Mouse (Mus musculus) thymus, postnatal 4 days (tissue): ENCODE data around the gene Iqcd.
A peak's percentile ranks its signal among the peaks of the same experiment; 100 is the strongest.

ENCODE experiments used
- DNase-seq: peaks from one replicate; pipeline ENCODE4 v3.0.0; 2021

Gene Iqcd

DNA sequence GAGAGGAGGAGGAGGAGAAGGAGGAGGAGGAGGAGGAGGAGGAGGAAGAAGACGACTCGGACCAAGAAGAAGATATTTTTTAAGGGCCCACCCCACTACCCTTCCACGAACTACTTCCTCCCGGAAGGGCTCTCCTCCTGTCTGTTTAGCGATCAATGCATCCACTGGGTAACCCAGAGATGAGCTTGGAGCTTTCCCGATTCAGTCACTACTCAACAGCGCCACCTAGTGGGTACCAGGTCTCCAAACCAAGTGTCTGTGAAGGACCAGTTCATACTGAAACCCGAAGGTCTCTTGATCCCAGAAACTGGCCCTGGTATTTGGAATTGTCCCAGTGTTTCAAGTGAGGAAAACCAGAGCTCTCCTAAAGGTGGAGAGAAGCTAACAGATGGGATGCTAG, 16.9 kb downstream of the Iqcd start:
- DNase-seq = peak; percentile 93

DNA sequence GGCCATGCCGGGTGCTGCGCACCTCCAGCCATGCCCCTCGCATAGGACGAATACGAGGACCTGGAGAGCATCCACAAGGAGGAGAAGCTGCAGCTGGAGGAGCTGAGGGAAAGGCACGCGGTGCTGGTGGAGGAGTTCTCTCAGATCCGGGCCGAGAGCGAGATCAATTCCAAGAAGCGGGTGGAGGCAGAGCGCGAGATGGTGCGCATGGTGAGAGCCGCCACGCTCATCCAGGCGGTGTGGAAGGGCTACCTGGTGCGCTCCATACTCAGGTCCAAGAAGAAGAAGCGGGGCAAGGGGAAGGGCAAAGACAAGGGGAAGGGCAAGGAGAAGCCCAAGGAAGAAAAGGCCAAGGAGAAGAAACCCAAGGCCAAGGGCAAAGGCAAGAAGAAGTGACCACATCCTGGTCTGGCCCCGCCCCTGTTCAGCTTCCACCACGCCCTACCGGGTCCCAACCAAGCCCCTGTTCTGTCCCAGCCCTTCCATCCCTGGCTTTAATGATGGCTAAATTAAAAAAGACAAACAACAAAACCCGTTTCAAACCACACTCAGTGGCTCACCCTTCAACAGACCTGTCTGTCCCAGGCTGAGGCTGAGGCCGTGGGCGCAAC, 17.9 kb downstream of the Iqcd start:
- DNase-seq = no peak

DNA sequence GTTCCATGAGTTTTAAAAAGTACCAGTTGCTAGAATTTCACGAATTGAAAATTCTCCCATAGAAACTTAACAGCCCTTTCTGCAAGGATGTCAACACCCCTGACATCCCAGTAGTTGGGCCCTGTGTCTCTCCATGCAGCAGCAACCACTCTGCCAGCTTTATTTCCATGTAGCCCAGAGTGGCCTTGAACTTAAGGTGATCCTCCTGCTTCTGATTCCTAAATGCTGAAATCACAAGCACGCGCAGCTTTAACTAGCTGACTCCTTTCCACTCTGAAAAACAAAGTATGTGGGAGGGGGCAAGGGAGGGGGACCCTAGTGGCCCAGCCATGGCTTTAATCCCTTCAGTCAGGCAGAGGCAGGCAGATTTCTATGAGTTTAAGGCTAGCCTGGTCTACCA, 18.5 kb downstream of the Iqcd start:
- DNase-seq = no peak

DNA sequence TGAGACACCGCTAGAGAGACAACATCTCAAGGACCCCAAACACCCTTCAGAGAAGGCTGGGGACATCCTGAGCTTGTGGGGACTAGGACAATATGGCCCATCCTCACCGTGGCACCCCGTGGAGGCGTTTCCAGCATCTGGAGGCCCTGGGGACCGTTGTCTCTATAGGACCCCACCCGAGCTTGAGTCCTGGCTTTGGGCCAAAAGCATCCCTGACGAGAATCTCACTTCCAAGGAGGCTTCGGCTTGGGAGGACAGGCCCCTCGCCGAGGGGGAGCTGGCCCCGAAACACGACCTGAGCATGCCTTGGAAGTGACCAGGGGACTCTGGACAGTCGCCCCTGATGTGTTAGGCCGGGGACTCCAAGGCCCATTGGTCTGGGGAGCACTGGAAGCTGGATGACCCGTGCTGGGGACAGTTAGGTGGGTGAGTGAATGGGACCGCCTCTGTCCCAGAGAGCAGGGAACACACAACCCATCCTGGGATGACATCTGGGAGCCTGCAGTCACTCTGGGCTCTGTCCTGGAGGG, 20.5 kb downstream of the Iqcd start:
- no peak for DNase-seq

DNA sequence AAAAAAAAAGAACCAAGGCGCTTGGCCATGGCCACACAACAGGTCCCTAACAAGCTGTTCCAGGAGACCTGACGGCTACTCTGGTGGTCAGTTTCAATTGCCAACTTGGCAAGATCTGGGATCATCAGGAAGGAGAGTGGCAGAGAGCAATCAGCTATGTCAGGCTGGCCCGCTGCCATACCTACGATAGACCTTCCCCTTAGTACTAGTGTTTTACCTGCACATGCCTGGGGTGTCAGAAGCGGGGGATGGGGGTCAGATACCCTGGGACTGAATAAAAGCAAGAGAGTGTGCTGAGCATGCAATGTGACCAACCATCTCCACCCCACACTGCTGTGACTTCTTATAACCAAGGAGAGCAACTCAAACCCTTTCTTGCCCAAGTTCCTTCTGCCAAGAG, 22.1 kb downstream of the Iqcd start:
- DNase-seq = no peak

DNA sequence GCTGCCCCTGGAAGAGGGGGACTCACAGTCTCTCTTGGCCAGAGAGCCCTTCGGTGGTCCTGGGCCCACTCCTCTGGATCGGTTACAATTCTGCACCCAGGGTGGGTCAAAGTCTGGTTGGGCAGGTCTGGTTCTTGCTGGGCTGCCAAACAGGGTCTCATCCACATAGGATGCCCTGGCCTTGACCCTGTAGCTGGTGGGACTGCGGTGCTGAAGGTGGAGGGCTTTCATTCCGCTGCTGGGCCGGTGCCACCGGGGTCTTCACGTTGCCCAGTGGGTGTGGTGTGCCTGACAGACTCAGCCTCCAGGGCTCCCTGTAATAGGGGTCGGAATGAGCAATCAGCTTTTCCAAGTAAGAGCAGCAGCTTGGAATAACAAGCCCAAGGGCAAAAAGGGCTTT, 22.6 kb downstream of the Iqcd start:
- DNase-seq = peak; percentile 33

DNA sequence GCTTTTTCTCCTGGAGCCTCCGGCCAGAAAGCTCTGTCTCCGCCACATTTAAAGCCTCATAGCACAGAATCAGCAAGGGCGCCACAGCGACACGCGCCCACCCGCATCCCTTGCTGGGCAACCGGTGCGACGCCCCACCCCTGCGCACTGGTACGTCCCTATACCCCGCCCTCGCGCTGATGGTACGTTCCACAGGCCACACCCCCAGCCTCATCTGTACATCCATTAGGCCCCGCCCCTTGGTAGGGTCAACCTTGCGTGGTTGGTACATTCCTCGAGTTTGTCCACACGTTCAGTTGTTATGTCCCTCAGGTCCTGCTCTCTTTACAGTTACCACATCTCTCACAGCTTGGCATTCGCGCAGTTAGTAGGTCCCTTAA, 23.6 kb downstream of the Iqcd start, which contains the start of the genes Rita1 and Ddx54:
Gene Rita1, minus strand, starts transcription at position 148 of the 380 bp plus-strand sequence.
Gene Ddx54, plus strand, starts transcription at position 298 of the 380 bp plus-strand sequence.
- DNase-seq = peak; percentile 99

DNA sequence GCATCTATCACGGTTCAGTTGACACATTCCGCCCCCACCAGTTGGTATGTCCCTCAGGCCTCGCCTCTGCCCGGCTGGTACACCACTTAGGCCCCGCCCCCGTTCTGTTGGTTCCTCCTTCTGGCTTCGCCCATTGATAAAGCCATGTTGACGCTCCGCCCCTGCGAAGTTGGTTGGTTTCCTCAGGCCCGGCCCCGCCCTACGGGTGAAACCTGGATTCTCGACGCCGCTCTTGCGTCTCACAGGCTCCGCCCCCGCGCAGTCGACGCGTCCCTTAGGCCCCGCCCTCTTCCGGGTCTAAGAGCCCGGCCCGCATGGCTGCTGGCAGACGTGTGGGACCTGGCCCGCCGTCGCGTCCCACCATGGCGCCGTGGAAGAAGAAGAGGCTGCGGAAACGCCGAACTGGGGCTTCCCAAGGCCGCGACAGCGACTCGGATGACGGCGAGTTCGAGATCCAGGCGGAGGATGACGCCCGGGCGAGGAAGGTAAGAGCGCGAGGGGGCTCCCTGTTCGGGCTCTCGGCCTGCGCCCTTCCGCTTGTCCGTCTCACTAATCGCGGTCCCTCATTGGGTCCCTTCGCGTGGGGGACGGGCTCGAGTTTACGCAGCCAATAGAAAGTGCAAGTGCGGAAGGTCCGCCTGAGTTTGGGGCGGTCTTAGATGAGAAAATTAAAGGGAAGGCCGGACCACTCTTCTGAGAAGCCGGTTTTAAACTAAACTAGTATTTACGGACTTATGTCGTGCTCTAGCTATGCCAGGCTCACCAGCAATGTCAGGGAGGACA, 24.2 kb downstream of the Iqcd start:
- peak; percentile 100 for DNase-seq

DNA sequence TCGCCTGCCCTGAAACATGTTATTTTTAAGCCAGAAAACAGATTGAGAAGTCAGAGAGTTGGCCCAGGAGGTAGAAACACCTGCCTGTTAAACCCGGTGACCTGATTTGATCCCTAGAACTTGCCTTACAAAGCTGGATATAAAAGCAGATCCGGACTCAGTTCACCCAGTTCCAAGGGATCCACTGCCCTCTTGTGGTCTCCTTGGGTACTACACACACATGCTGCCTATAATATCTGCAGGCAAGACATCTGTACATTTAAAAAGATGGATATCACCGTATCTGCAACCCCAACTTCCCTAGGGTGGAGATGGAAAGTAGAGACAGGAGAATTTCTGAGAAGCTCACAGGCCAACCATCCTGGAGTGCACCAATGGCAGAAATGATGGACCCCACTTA, 27.1 kb downstream of the Iqcd start:
- peak; percentile 75 for DNase-seq

DNA sequence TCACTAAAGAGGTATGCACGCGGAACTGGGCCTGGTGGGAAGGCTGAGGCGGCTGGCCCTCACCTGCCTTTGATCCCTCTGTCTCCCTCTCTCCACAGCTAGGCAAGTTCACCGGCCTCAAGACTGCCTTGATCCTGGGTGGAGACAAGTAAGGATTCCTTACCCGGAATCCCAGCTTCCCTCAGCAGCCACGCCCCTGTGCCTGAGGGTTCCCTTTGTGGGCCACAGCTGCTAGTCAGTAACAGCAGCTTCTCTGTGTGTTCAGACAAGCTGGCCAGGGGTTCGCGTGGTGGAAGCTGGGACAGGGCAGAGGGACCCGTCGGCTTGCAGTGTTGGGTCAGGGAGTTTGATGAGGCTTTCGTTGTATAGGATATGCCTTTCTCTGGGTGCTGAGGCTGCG, 30.0 kb downstream of the Iqcd start:
- DNase-seq = peak; percentile 32

DNA sequence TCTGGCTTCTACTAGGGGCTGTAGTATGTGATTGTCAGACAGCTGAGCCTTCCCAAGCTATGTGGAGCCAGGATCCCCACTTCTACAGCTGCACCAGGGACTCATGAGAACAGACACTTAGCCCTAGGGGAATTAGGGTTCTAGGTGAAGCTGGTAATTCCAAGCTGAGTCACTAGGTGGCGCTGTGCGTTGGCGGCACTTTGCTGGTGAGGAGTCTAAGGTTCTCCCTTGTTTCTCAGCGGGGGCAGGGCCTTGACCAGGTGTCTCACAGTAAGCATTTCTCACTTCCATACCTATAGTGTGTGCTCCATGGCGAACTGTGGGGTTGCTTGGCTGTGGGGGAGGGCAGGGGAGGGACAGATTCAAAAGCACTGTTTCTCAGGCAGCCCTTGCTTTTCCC, 30.4 kb downstream of the Iqcd start:
- peak; percentile 95 for DNase-seq

DNA sequence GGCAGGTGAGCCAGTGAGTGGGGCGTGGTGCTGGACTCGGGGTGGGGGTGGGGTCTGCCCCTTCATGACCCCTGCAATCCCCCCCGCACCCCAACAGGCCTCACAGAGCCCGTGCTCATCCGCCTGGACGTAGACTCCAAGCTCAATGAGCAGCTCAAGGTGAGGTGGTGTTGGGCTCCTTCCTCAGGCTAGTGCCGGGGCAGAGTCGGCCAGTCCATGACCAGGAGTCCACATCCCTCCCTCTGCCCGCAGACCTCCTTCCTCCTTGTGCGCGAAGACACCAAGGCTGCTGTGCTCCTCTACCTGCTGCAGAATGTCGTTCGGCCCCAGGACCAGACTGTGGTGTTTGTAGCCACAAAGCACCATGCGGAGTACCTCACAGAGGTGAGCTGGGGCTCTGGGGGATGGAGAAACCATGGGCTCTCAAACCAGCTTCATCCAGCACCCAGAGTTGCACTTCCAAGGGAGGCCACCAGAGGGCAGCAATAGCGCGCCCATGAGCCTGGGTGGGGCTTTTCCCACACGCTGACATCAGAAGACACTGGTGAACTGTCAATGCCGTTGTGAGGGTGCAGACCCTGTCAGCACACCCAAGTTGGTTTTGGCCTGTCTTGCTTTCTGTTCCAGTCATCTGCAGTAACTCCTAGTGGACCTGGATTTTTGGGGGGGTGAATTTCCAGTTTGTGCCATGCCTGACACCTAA, 31.7 kb downstream of the Iqcd start:
- DNase-seq = peak; percentile 96

DNA sequence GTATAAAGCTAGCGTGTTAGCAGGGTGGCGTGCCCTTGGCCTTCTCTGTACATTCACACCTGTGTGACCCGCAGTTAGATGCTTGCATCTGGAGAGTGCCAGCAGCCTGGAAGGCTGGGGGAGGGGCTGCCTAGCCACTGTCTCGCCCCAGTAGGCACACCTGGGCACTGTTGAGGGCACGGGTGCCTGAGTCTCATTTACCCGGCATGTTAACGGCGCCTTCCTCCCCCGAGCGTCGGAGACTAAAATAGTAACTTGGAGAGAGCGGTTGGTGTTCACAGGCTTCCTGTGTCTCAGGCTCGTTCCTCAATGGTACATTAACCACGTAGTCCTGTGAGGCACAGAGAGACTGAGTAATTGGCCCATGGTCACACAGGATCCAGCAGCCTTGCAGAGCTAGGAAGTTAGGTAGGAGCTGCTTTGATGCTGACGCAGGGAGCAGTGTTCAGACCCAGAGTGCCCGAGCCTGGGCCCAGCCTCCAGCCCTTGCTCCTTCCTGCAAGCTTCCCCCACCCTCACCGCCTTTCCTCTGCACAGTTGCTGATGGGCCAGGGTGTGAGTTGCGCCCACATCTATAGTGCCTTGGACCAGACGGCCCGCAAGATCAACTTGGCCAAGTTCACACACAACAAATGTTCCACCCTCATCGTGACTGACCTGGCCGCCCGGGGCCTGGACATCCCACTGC, 32.4 kb downstream of the Iqcd start:
- DNase-seq = peak; percentile 88

DNA sequence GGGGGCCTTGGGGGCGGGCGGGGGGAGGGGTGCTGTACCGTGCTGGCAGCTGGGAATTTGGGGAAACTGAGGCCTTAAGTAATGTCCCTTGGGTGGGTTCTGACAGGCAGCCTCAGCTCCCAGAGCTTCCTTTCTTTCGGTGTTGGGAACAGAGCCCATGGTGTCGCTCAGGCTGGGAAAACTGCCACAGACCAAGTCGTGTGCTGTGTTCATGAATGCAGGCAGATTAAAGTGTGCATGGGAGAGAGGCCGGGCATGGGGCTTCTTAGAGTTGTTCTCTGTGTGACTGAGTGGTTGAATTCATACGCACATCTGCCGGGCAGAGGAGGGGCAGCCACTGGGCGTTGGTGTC, 33.0 kb downstream of the Iqcd start:
- no peak for DNase-seq

DNA sequence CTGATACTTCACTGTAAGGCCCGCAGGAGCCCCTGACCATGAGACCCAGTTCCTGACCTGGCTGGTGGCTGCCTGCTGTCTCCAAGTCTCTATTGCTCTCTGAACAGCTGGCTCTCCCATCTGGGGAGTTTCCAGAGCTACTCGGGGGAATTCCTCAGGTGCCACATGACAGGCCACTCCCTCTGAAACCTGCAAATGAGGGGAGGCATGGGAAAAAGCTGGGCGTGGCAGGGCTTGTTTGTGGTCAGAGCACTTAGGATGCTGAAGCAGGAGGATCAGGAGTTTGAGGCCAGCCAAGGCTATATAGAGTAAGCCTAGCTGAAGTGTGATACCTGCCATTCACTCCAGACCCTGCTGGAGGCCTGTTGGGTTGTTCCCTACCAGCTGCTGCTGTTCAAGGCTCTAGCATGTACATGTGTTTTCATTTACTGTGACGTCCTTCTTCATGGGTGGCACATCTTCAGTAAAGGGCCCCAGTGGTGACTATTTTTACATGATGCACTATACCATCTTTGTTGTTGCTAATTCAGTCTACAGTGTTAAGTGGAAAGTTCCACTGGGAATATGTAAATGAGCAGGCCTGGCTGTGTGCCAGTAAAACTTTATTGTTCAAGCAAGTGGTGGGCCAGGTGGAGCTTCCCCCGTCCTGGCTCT, 33.5 kb downstream of the Iqcd start:
- DNase-seq = peak; percentile 48

DNA sequence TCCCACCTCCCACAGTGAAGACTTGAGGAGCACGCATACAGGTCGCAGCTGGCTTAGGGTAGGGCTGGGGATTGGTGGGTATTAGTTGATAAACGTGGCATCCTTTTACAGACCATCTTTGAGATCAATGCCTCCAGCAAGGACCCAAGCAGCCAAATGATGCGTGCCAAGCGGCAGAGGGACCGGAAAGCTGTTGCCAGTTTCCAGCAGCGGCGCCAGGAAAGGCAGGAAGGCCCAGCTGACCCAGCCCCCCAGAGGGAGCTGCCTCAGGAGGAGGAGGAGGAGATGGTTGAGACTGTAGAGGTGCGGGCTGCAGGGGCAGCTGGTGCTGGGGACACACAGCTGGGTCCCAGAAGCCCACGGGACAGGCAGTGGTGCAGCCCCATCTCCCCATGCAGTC, 35.6 kb downstream of the Iqcd start:
- no peak for DNase-seq

DNA sequence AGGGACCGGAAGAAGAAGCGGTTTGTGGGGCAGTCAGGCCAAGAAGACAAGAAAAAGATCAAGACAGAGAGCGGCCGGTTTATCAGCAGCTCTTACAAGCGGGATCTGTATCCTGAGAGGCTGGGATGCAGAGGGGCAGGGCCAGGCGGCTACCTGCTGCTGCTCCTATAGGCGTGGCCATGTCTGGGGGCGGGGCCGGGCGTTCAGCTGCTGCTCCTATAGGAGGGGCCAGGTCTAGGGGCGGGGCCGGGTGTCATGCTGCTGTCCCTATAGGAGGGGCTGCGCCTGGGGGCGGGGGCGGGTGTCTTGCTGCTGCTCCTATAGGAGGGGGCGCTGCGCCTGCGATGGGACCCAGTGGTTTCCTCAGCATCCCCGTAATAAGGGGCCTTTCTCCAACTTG, 37.6 kb downstream of the Iqcd start:
- DNase-seq = peak; percentile 74

DNA sequence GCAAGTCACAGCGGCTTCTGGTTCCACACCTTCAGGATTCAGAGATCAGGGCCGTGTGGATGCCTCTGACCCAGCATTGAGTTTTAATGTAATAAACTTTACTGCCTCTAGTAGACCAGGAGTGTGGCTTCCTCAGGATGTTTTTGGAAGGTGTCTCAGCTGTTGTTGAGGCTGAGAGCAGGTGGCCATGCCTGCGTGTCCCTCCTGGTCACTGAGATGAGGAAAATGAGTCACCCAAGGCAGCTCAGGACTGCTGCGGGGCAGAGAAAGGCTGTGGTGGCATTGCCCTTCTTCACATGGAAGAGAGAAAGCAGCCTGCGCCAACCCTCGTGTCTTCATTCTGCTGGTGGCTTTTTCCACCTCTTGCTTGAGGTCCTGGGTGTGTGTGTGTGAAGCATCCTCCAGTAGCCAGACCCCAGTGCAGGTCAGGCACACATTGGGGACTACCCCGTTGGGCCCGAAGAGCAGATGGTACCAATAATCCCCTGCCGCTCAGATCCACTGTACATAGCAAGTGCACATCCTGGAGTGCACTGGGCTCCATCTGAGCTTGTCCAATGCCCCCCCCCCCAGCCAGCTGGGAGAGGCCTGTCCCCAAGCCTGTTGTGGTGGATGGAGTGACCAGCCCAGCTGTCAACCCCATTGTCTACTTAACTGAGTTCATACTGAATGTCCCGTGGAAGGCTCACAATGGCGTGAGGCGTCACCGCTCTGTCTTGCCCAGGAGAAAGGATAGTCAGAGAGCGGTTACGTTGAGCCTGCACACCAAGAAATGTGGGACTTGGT, 38.9 kb downstream of the Iqcd start:
- DNase-seq = no peak

DNA sequence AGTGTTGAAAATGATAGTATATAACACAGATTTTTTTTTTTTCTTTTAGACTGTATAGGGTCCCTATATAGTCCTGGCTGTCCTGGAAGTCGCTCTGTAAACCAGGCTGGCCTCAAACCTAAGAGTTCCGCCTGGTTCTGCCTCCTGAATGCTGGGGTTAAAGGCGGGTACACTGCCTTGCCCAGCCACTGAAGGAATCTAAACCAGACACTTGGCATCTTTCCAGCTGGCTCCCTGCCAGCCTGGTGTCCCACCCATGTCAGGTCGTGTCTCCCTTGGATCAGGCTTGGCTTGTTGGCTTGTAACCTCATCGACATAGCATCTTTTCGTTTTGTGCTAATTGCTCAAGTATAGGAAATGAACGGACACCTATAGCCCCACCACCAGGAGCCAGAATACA, 39.8 kb downstream of the Iqcd start:
- no peak for DNase-seq

DNA sequence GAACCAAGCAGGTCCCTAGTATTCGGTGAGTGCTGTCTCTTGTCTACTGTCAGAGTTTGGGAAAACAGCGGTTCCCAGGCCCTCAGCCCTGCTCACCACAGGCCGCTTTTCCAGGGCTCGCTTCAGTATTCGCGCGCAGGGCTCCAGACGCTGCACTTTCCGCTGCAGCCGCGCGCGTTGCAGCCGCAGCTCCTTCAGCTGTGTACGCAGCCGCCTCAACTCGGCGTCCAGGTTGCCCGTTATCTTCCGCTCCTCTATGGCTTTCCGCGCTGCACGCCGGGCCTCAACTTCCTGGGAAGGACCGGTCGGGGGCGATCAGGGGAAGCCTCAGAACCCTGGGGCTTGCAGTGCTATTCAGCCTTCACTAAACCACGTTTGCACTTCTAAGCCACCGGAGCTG, 42.3 kb downstream of the Iqcd start:
- peak; percentile 69 for DNase-seq

DNA sequence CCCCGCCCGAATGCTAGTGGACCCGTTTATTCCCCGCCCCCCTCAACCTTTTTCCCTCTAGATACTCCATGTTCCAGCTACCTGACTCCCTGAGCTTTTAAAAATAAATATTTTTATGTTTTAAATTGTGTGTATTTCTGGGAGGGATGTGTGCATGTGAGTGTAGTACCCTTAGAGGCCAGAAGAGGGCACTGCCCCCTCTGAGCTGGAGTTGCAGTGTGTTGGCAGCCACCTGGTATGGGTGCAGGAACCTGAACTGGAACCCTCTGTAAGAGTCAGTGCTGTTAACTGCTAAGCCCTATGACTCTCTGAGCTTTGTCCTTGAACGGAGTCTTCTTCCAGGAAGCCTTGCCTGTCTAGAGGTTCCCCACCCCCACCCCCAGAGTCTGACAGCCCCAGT, 43.1 kb downstream of the Iqcd start:
- DNase-seq = peak; percentile 16

DNA sequence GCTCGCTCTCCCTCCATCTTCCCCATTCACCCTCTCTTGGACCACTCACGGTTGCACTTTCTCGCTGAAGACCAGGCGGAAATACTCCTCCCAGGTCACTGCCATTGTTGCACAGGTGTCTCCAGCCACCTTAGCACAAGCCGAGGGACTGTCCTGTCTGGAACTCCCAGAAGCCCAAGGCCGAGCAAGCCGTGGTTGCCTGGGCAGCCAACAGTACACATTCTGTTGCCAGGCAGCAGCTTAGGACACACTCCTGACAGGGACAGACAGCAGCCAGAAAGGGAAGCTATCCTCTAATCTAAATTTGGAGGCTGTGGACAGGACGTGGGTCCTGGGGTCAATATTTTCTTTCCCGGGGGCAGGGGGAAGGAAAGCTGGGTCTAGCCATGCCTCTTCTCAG, 45.3 kb downstream of the Iqcd start, which contains the start of gene Cfap73:
Gene Cfap73, minus strand, starts transcription at position 105 of the 400 bp plus-strand sequence.
- no peak for DNase-seq
